Mouse (Mus musculus): Measurements from ENCODE around the gene Rrp36. TPM values are rescaled to one million over a fixed set of nuclear protein-coding genes. Genes with fewer than 3 reads are reported as not detected.

The Rrp36 gene
- polyA plus RNA-seq (2015; fragmentation: Nextera tagmentation; extraction: Ambion mirVana), result 35.2 and 38.5 TPM in 2 replicates

DNA sequence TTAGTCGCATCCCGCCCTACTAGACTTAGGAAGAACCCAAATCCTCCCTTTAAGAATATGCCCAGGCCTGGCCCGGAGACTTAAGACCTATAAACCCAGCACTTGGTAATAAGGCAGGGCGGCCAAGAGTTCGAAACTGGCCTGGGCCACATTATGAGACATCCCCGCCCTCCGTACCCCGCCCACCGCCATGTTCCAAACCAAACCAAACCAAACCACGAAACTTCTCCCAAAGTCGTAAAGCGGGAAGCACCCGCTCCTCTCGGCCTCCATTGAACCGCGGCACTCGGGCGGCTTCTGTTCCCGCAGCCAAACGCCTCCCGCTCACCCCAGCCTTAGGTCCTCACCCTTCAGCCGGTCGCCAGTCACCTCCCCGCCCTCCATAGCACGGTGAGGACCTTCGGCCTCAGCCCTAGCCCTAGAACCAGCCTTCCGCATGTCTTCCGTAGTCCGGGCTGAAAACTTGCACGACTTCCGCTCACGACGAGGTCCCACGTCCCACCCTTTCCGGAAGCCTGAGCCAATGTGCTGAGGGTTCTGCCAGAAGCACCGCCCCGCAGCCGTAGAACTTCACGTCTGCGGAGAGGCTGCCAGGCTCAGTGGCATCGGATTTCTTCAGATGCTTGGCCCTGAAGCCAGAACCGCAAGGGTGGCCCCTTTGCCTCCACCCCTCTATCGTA lies at the start of gene Rrp36:
Gene Rrp36 (minus strand): TSS at position 503 of the 680 bp plus-strand sequence.
- Histone ChIP-seq H3K4me1 (ENCODE audit: insufficient read depth, low read depth, low read length) (peaks cover 9% of the 10 kb centered on the region; the same call in 1 of the 2 replicates), H3K27ac (ENCODE audit: low read length) (peak within 1 kb of the TSS; percentile 81), H3K36me3 (ENCODE audit: insufficient read depth, low read length) (peaks cover 22% of the 10 kb centered on the region; the same call in 1 of the 2 replicates), H3K27me3 (replicated peaks; ENCODE audit: insufficient read depth, low read length) (no peaks in the 10 kb centered on the region), H3K4me3 (ENCODE audit: low read depth, low read length) (peak within 1 kb of the TSS; percentile 59), H3K4me2 (replicated peaks; ENCODE audit: low read depth, low read length) (peak within 1 kb of the TSS; percentile 73), H3K9me3 (ENCODE audit: low read length) (no peaks in the 10 kb centered on the region), H3K9ac (replicated peaks; ENCODE audit: low read depth) (peak within 1 kb of the TSS; percentile 62)
- WGBS, result 3% methylated on average over 42 of the region's 43 CpGs
- TF ChIP-seq CTCF (IDR thresholded peaks at IDR 0.05), result no peak
- no peak for TF ChIP-seq EP300 (IDR thresholded peaks at IDR 0.05)
- ATAC-seq (peak; percentile 96), DNase-seq (ENCODE audit: low spot score) (peak; percentile 97)

DNA sequence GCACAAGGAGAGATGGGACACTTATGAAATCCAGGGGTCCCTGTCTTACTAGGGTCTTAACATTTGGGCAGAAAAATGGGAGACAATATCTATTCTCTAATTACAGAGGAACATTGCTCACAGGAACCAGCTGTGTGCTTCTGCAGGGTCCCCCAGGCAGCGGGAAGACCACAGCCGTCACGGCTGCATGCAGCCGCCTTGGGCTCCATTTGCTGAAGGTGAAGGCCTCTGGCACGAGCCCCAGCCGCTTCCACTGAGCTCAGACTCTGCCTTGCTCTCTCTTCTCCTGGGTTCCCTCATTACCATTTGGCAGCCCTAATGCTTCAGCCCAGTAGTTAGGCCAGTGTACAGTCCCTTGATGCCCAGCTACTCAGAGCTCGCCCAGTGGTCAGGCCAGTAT lies 46.9 kb upstream of the Rrp36 start:
- ATAC-seq (no peak), DNase-seq (ENCODE audit: low spot score) (no peak)
- H3K27ac ChIP-seq (ENCODE audit: low read length), result no peak overlapping the region
- no peak overlapping the region for H3K9ac ChIP-seq (replicated peaks; ENCODE audit: low read depth)
- H3K4me3 ChIP-seq (ENCODE audit: low read depth, low read length), result no peak overlapping the region
- no peak overlapping the region for H3K4me2 ChIP-seq (replicated peaks; ENCODE audit: low read depth, low read length)
- H3K4me1 ChIP-seq (ENCODE audit: insufficient read depth, low read depth, low read length), result no peaks in the 10 kb centered on the region
- H3K9me3 ChIP-seq (ENCODE audit: low read length), result no peaks in the 10 kb centered on the region
- no peaks in the 10 kb centered on the region for H3K27me3 ChIP-seq (replicated peaks; ENCODE audit: insufficient read depth, low read length)
- peaks cover 10% of the 10 kb centered on the region for H3K36me3 ChIP-seq (ENCODE audit: insufficient read depth, low read length)
- 84% methylated on average over 7 of the region's 7 CpGs for WGBS
- no peak for TF ChIP-seq EP300 (IDR thresholded peaks at IDR 0.05)
- TF ChIP-seq CTCF (IDR thresholded peaks at IDR 0.05), result no peak

DNA sequence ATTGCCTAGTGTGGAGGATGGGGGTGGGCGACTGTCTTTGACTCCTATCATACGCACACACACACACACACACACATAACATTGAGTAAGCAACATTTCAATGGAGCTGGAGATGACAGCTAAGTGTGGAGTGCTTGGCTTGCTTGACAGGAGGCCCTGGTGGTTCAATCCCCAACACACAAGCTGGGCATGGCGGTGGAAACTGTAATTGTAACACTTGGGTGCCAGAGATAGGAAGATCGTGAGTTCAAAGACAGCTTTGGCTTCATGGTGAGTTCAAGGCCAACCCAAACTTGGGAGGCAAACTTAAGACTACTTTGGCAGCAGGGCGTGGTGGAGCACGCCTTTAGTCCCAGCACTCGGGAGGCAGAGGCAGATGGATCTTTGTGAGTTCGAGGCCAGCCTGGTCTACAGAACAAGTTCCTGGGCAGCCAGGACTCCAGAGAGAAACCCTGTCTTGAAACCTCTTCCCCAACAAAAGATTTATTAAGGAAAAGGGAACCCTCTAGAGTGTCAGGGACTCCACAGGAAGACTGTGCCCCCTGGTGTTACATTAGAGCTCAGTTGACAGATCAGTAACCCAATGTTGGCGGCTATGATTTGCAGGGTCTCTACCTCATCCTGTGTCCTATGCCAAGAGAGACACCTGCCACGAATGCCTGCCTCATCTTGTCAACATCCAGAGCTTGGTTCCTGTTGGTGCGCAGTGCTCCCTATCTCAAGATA lies 40.8 kb upstream of the Rrp36 start:
- Histone ChIP-seq H3K9me3 (ENCODE audit: low read length) (no peaks in the 10 kb centered on the region), H3K27ac (ENCODE audit: low read length) (no peak overlapping the region), H3K4me1 (ENCODE audit: insufficient read depth, low read depth, low read length) (peaks cover 12% of the 10 kb centered on the region; the same call in 1 of the 2 replicates), H3K36me3 (ENCODE audit: insufficient read depth, low read length) (0 out of 2 replicates have a peak, but pooled peaks cover 4% of the 10 kb centered on the region), H3K4me2 (replicated peaks; ENCODE audit: low read depth, low read length) (no peak overlapping the region), H3K9ac (replicated peaks; ENCODE audit: low read depth) (no peak overlapping the region), H3K4me3 (ENCODE audit: low read depth, low read length) (no peak overlapping the region), H3K27me3 (replicated peaks; ENCODE audit: insufficient read depth, low read length) (no peaks in the 10 kb centered on the region)
- TF ChIP-seq CTCF (IDR thresholded peaks at IDR 0.05) (peak; percentile 23; the same call in 1 of the 2 replicates), EP300 (IDR thresholded peaks at IDR 0.05) (no peak)
- 90% methylated on average over 11 of the region's 11 CpGs for WGBS
- ATAC-seq, result no peak
- DNase-seq (ENCODE audit: low spot score), result no peak

DNA sequence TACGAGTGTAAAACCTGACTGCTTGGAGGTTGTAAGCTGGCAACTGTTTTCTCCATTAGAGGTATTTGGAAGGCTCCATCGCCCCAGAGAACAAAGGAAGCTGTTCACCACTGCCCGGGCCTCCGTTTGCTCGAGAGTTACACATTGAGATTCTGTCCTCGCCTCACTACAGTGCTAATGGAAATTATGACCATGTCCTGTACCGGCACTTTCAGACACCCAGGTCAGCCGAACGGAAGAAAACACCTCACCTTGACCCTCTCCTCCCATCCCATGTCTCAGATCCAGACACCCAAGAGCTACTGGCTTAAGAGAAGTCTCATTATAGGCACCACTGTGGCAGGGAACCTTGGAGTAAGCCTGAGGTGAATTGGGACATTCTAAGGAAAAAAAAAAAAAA lies 39.7 kb upstream of the Rrp36 start:
- H3K4me1 ChIP-seq (ENCODE audit: insufficient read depth, low read depth, low read length), result peaks cover 12% of the 10 kb centered on the region; the same call in 1 of the 2 replicates
- DNase-seq (ENCODE audit: low spot score) (no peak), ATAC-seq (no peak)
- TF ChIP-seq EP300 (IDR thresholded peaks at IDR 0.05), result no peak
- no peak for TF ChIP-seq CTCF (IDR thresholded peaks at IDR 0.05)
- H3K4me3 ChIP-seq (ENCODE audit: low read depth, low read length), result no peak overlapping the region
- no peak overlapping the region for H3K27ac ChIP-seq (ENCODE audit: low read length)
- H3K9me3 ChIP-seq (ENCODE audit: low read length), result no peaks in the 10 kb centered on the region
- H3K9ac ChIP-seq (replicated peaks; ENCODE audit: low read depth), result no peak overlapping the region
- H3K27me3 ChIP-seq (replicated peaks; ENCODE audit: insufficient read depth, low read length), result no peaks in the 10 kb centered on the region
- no peak overlapping the region for H3K4me2 ChIP-seq (replicated peaks; ENCODE audit: low read depth, low read length)
- 86% methylated on average over 9 of the region's 9 CpGs for WGBS
- 0 out of 2 replicates have a peak, but pooled peaks cover 4% of the 10 kb centered on the region for H3K36me3 ChIP-seq (ENCODE audit: insufficient read depth, low read length)

DNA sequence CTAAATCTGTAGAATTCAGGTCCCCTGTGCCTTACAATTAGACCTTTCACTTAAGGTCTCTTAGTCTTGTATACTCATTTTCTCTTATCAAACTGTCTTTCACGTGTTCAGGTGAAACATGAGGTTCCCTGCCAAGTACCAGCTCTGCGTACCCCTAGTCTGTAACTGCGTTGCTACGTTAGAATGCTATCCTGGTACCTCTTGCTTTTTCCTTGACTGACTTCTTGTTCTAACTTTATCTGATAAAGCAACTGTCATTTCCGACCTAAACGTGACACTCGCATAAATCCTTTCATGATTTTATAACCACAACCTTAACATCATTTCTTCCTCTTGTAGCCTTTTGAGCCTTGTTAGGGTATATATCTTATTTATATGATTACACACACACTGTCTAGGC lies 38.3 kb upstream of the Rrp36 start:
- H3K27ac ChIP-seq (ENCODE audit: low read length), result no peak overlapping the region
- no peak for DNase-seq (ENCODE audit: low spot score)

DNA sequence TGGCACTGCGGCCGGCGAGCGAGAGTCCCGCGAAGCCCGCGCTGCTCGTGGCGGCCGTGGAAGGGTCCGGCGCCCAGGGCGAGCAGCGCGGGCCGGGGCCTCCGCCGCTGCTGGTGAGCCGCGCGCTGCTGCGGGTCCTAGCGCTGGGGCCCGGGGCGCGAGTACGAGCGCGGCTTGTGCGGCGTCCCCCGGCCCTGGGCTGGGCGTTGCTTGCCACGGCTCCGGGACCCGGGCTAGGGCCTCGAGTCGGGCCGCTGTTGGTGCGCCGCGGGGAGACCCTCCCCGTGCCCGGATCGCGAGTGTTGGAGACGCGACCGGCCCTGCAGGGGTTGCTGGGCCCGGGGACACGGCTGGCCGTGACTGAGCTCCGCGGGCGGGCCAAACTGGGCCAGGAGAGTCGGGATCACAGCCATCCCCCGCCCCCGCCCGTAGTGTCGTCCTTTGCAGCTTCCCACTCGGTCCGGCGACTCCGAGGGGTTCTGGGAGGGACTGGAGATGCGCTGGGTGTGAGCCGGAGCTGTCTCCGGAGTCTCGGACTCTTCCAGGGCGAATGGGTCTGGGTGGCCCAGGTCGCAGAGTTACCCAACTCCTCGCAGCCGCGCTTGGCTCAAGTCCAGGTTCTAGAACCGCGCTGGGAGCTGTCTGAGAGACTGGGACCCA lies 37.6 kb upstream of the Rrp36 start:
- DNase-seq (ENCODE audit: low spot score) (peak; percentile 55), ATAC-seq (peak; percentile 49)
- TF ChIP-seq EP300 (IDR thresholded peaks at IDR 0.05), result no peak
- no peak for TF ChIP-seq CTCF (IDR thresholded peaks at IDR 0.05)
- Histone ChIP-seq H3K4me1 (ENCODE audit: insufficient read depth, low read depth, low read length) (peaks cover 12% of the 10 kb centered on the region; the same call in 1 of the 2 replicates), H3K27me3 (replicated peaks; ENCODE audit: insufficient read depth, low read length) (no peaks in the 10 kb centered on the region), H3K4me2 (replicated peaks; ENCODE audit: low read depth, low read length) (peak overlapping the region; percentile 98), H3K27ac (ENCODE audit: low read length) (peak overlapping the region; percentile 86), H3K4me3 (ENCODE audit: low read depth, low read length) (peak overlapping the region; percentile 100), H3K9me3 (ENCODE audit: low read length) (no peaks in the 10 kb centered on the region), H3K36me3 (ENCODE audit: insufficient read depth, low read length) (0 out of 2 replicates have a peak, but pooled peaks cover 4% of the 10 kb centered on the region), H3K9ac (replicated peaks; ENCODE audit: low read depth) (peak overlapping the region; percentile 86)
- WGBS, result 1% methylated on average over 52 of the region's 76 CpGs

More for the DNA sequence above, 38.3 kb upstream of the Rrp36 start:
- TF ChIP-seq CTCF (IDR thresholded peaks at IDR 0.05), result no peak
- no peak for TF ChIP-seq EP300 (IDR thresholded peaks at IDR 0.05)
- 0 out of 2 replicates have a peak, but pooled peaks cover 4% of the 10 kb centered on the region for H3K36me3 ChIP-seq (ENCODE audit: insufficient read depth, low read length)
- H3K9ac ChIP-seq (replicated peaks; ENCODE audit: low read depth), result peak overlapping the region; percentile 86
- no peak for ATAC-seq
- WGBS, result 40% methylated on average over 7 of the region's 7 CpGs
- H3K27me3 ChIP-seq (replicated peaks; ENCODE audit: insufficient read depth, low read length), result no peaks in the 10 kb centered on the region
- H3K4me3 ChIP-seq (ENCODE audit: low read depth, low read length), result peak overlapping the region; percentile 100
- peak overlapping the region; percentile 98 for H3K4me2 ChIP-seq (replicated peaks; ENCODE audit: low read depth, low read length)
- H3K4me1 ChIP-seq (ENCODE audit: insufficient read depth, low read depth, low read length), result peaks cover 12% of the 10 kb centered on the region; the same call in 1 of the 2 replicates
- no peaks in the 10 kb centered on the region for H3K9me3 ChIP-seq (ENCODE audit: low read length)

Data from lung, postnatal 0 days (tissue).